Mouse (Mus musculus) thymus, adult 2 months (tissue): ENCODE data around the gene Ephx1. TPM values are rescaled to one million over a fixed set of nuclear protein-coding genes. Genes with fewer than 3 reads are reported as not detected.

Source experiments
- DNase-seq: peaks from one replicate; pipeline ENCODE4 v3.0.0; 2021
- H3K27ac ChIP-seq: fragments of 200-500 bp; 2 replicates; pipeline ENCODE4 v1.5.1; 2012; ENCODE audit warnings: low read length, control low read depth; ENCODE audit not compliant: control insufficient read depth, insufficient read depth
- H3K27me3 ChIP-seq: fragments of 200-500 bp; 2 replicates; pipeline ENCODE4 v1.6.1; 2012; ENCODE audit warnings: mild to moderate bottlenecking, low read length, moderate library complexity, mixed read lengths; ENCODE audit not compliant: control insufficient read depth, insufficient read depth
- H3K36me3 ChIP-seq: fragments of 200-500 bp; 2 replicates; pipeline ENCODE4 v1.6.1; 2012; ENCODE audit warnings: mild to moderate bottlenecking, low read length, moderate library complexity; ENCODE audit not compliant: control insufficient read depth, insufficient read depth
- H3K4me1 ChIP-seq: fragments of 200-500 bp; replicated peaks from 2 replicates; pipeline ENCODE4 v1.6.1; 2012; ENCODE audit warnings: low read length; ENCODE audit not compliant: control insufficient read depth, insufficient read depth
- H3K4me3 ChIP-seq: fragments of 200-500 bp; 2 replicates; pipeline ENCODE4 v1.5.1; 2012; ENCODE audit warnings: mild to moderate bottlenecking, low read length, control low read depth, moderate library complexity; ENCODE audit not compliant: control insufficient read depth, insufficient read depth
- CTCF ChIP-seq: fragments of 200-500 bp; IDR thresholded peaks from 2 replicates; pipeline ENCODE4 v1.5.1; 2012; ENCODE audit warnings: mild to moderate bottlenecking, control low read depth, low read length, moderate library complexity, borderline replicate concordance; ENCODE audit not compliant: control insufficient read depth, poor library complexity, insufficient read depth; ENCODE audit errors: extremely low read depth
- POLR2A ChIP-seq: fragments of 200-500 bp; IDR thresholded peaks from 2 replicates; pipeline ENCODE4 v1.6.1; 2012; ENCODE audit warnings: mild to moderate bottlenecking, low read length, control low read depth, moderate library complexity; ENCODE audit not compliant: control insufficient read depth, poor library complexity, insufficient read depth; ENCODE audit errors: extremely low read depth
- WGBS: fragments of 180-500 bp; shearing (Covaris S2); methylation state at CpG from one replicate; pipeline ENCODE4 v1.1.7; 2018; 5-methylcytosine and 5-hydroxymethylcytosine counted together
- polyA plus RNA-seq: library from polyadenylated mRNA; depleted of rRNA; stranded (reverse); fragments of >200 nt; gene quantifications from 2 replicates; pipeline ENCODE4 v1.2.3, GENCODE M21; 2012

The Ephx1 gene
- polyA plus RNA-seq, 1 experiment: 39.3 TPM

DNA sequence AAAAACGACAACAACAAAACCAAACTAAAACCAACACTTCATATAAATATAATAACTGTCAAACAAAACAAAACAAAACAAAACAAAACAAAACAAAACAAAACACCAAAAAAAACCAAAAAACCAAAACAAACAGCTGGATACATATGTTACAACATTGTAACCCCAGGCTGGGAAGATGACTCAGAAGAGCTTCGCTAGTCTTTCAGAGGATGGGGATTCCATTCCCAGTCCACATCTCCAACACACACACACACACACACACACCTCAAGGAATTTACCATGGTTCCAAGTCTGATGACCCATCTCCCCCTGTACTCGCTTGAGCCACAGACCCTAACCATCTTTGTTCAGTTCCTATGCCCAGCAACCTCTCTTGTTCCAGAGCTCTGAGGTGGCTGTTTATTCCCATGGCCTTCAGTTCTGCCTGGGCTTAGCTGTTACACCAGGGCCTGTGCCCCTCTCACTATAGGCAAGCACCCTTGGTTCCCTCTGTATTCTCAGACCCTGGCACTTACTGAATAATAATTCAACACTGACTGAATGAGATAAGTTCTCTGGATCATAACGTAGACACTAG, 11.6 kb downstream of the Ephx1 start:
- Histone ChIP-seq H3K36me3 (no peaks in the 10 kb centered on the region), H3K27ac (no peak overlapping the region), H3K27me3 (no peaks in the 10 kb centered on the region), H3K4me1 (no peaks in the 10 kb centered on the region; the same call in none of the 2 replicates), H3K4me3 (no peak overlapping the region)
- DNase-seq: no peak
- 96% methylated on average over 4 of the region's 4 CpGs for WGBS
- TF ChIP-seq CTCF: no peak
- no peak for TF ChIP-seq POLR2A

- Histone ChIP-seq H3K4me1 (no peaks in the 10 kb centered on the region; the same call in none of the 2 replicates), H3K4me3 (no peak overlapping the region), H3K27me3 (no peaks in the 10 kb centered on the region), H3K27ac (no peak overlapping the region), H3K36me3 (no peaks in the 10 kb centered on the region)
- DNase-seq: no peak
- 97% methylated on average over 2 of the region's 2 CpGs for WGBS
- TF ChIP-seq CTCF: no peak
- no peak for TF ChIP-seq POLR2A
Measured at GRCm38 (mm10) chr1:181008266-181008665, 12.4 kb downstream of the Ephx1 start.

- Histone ChIP-seq H3K27me3 (no peaks in the 10 kb centered on the region), H3K4me1 (no peaks in the 10 kb centered on the region; the same call in 1 of the 2 replicates), H3K27ac (no peak overlapping the region), H3K36me3 (no peaks in the 10 kb centered on the region), H3K4me3 (no peak overlapping the region)
- no peak for DNase-seq
- WGBS: 96% methylated on average over 6 of the region's 6 CpGs
- no peak for TF ChIP-seq CTCF
- TF ChIP-seq POLR2A: no peak
Measured at GRCm38 (mm10) chr1:181007831-181008230, 12.9 kb downstream of the Ephx1 start.

GRCm38 (mm10) chr1:181005331-181005730, 15.4 kb downstream of the Ephx1 start:
- no peak for DNase-seq
- no peaks in the 10 kb centered on the region for H3K27me3 ChIP-seq
- no peak overlapping the region for H3K27ac ChIP-seq
- WGBS: 82% methylated on average over 8 of the region's 8 CpGs
- no peaks in the 10 kb centered on the region for H3K4me1 ChIP-seq
- TF ChIP-seq CTCF: no peak
- TF ChIP-seq POLR2A: no peak
- no peak overlapping the region for H3K4me3 ChIP-seq
- H3K36me3 ChIP-seq: no peaks in the 10 kb centered on the region

DNA sequence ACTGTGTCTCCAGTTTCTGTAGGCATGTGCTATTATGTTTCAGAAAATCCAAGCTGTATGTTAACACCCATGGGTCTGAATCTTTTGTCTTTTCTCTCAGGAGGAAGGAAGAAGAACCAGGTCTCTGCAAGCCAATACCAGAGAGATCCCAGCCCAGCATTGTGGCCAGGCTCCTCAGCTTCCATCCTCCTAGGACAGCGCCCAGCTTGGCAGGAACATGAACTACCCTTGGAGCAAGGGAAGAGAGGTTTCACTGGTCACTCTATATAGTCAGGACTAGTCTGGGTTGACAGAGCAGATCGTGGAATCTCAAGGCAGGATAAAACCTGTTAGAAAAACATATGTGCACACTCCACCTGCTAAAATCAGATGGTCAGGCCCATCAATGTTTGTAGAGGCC, 16.9 kb downstream of the Ephx1 start:
- H3K4me1 ChIP-seq: no peaks in the 10 kb centered on the region
- no peak overlapping the region for H3K27ac ChIP-seq
- H3K4me3 ChIP-seq: no peak overlapping the region
- no peak for TF ChIP-seq POLR2A
- no peak for DNase-seq
- 87% methylated on average over 2 of the region's 2 CpGs for WGBS
- no peaks in the 10 kb centered on the region for H3K27me3 ChIP-seq
- no peaks in the 10 kb centered on the region for H3K36me3 ChIP-seq

DNA sequence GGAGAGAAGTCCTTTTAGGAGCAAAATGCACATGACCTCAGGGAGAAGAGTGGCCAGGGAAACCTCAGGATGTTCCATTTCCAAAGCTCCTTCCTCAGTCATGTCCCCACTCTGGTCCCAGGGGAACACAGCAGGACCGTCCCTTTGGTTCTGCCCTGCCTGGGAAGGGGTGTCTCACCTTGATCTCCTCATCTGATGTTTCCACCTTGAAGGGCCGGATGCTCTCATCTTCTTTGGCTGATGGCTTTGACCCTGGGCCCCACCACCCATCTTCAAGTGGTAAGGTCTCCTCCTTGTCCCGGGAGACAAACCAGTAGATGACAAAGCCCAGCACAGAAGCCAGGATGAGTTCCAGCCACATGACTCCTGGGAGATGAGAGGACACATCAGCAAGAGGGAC, 19.1 kb downstream of the Ephx1 start:
- 92% methylated on average over 3 of the region's 3 CpGs for WGBS
- DNase-seq: no peak
- H3K4me3 ChIP-seq: no peak overlapping the region
- no peak for TF ChIP-seq POLR2A
- TF ChIP-seq CTCF: no peak
- H3K27ac ChIP-seq: no peak overlapping the region
- no peaks in the 10 kb centered on the region for H3K4me1 ChIP-seq
- H3K27me3 ChIP-seq: no peaks in the 10 kb centered on the region
- H3K36me3 ChIP-seq: no peaks in the 10 kb centered on the region

GRCm38 (mm10) chr1:181001217-181001616, 19.5 kb downstream of the Ephx1 start:
- no peaks in the 10 kb centered on the region for H3K36me3 ChIP-seq

More at GRCm38 (mm10) chr1:181001217-181001616, 19.5 kb downstream of the Ephx1 start:
- no peak for DNase-seq
- H3K4me1 ChIP-seq: no peaks in the 10 kb centered on the region
- no peaks in the 10 kb centered on the region for H3K27me3 ChIP-seq
- 82% methylated on average over 3 of the region's 3 CpGs for WGBS
- no peak overlapping the region for H3K27ac ChIP-seq
- TF ChIP-seq CTCF (no peak), POLR2A (no peak)
- no peak overlapping the region for H3K4me3 ChIP-seq
